Mouse (Mus musculus): ENCODE results near the gene Rbm44. TPM values are rescaled to one million over a fixed set of nuclear protein-coding genes. Genes with fewer than 3 reads are reported as not detected.
A peak's percentile ranks its signal among the peaks of the same experiment; 100 is the strongest.

Rbm44 gene
- polyA plus RNA-seq (2016; fragmentation: Nextera tagmentation; extraction: Ambion mirVana): 0.26 and 0.67 TPM in 2 replicates

GRCm38 (mm10) chr1:91144813-91145212, at the start of gene Rbm44:
Rbm44 (plus strand) TSS chr1:91145089.
- no peaks in the 10 kb centered on the region for H3K9me3 ChIP-seq
- no peaks in the 10 kb centered on the region for H3K36me3 ChIP-seq (replicated peaks)
- no peak within 1 kb of the TSS; the same call in 1 of the 2 replicates for H3K27ac ChIP-seq
- no peak within 1 kb of the TSS for H3K4me3 ChIP-seq
- H3K4me1 ChIP-seq: no peaks in the 10 kb centered on the region
- WGBS: 70% methylated on average over 20 of the region's 20 CpGs
- no peak for DNase-seq (ENCODE audit: extremely low spot score, low spot score)
- H3K27me3 ChIP-seq (ENCODE audit: poor library complexity, severe bottlenecking): no peaks in the 10 kb centered on the region

DNA sequence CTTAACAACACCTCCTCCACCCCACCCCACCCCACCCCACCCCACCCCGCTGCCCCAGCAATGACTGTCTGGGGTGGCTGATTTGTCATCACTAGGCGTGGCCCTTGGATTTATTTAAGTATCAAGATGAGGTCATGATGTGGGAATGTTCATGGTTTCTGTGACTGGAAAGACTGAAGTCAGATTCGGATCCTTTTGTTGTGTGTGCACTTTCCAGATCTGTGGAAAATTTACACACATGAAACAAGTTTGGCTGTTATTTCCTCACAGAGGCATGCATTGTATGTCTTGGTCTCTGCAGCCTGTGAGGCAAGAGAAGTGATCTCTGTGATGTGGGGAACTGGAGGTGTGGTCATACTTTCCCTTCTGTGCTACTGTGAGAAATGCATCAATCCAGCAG, 49.6 kb upstream of the Rbm44 start:
- Histone ChIP-seq H3K4me3 (no peak overlapping the region), H3K4me1 (peaks cover 37% of the 10 kb centered on the region), H3K36me3 (replicated peaks) (no peaks in the 10 kb centered on the region), H3K9me3 (no peaks in the 10 kb centered on the region), H3K27me3 (ENCODE audit: poor library complexity, severe bottlenecking) (no peaks in the 10 kb centered on the region), H3K27ac (no peak overlapping the region)
- DNase-seq (ENCODE audit: extremely low spot score, low spot score): no peak
- WGBS: 90% methylated on average over 3 of the region's 3 CpGs

- H3K27me3 ChIP-seq (ENCODE audit: poor library complexity, severe bottlenecking): no peaks in the 10 kb centered on the region
- no peak overlapping the region for H3K4me3 ChIP-seq
- H3K36me3 ChIP-seq (replicated peaks): no peaks in the 10 kb centered on the region
- H3K27ac ChIP-seq: no peak overlapping the region
- H3K9me3 ChIP-seq: no peaks in the 10 kb centered on the region
- no peak for DNase-seq (ENCODE audit: extremely low spot score, low spot score)
- peaks cover 37% of the 10 kb centered on the region for H3K4me1 ChIP-seq
- WGBS: 73% methylated on average over 1 of the region's 1 CpGs
These were observed 49.0 kb upstream of the Rbm44 start for GRCm38 (mm10) chr1:91095853-91096252.

DNA sequence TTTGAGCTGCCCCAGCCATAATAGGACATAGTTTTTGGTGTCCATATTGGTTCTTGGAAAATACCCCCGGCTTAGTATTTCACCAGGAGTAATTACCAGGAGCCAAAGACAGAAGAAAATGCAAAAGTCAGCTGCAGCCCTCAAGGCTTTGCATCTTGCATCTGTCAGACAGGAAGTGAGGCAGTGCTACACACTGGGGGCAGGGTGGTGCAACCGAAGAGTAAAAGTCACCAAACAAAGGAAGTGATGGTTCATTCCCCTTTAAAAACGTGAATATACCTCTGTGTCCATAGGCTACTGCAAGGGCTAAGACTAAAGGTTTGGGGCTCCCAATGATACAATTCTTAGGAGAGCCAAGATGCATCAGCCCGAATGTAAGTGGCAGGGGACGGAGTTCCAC, 48.4 kb upstream of the Rbm44 start:
- no peak overlapping the region for H3K27ac ChIP-seq

GRCm38 (mm10) chr1:91097283-91097834, 47.5 kb upstream of the Rbm44 start:
- Histone ChIP-seq H3K27ac (no peak overlapping the region), H3K36me3 (replicated peaks) (no peaks in the 10 kb centered on the region; the same call in 1 of the 2 replicates), H3K27me3 (ENCODE audit: poor library complexity, severe bottlenecking) (no peaks in the 10 kb centered on the region), H3K4me3 (no peak overlapping the region), H3K4me1 (peaks cover 30% of the 10 kb centered on the region), H3K9me3 (no peaks in the 10 kb centered on the region)
- DNase-seq (ENCODE audit: extremely low spot score, low spot score): no peak
- 93% methylated on average over 11 of the region's 11 CpGs for WGBS

More for the DNA sequence above, 48.4 kb upstream of the Rbm44 start:
- Histone ChIP-seq H3K4me1 (peaks cover 37% of the 10 kb centered on the region), H3K9me3 (no peaks in the 10 kb centered on the region), H3K4me3 (no peak overlapping the region), H3K27me3 (ENCODE audit: poor library complexity, severe bottlenecking) (no peaks in the 10 kb centered on the region), H3K36me3 (replicated peaks) (no peaks in the 10 kb centered on the region; the same call in 1 of the 2 replicates)
- DNase-seq (ENCODE audit: extremely low spot score, low spot score): no peak
- 81% methylated on average over 5 of the region's 5 CpGs for WGBS

DNA sequence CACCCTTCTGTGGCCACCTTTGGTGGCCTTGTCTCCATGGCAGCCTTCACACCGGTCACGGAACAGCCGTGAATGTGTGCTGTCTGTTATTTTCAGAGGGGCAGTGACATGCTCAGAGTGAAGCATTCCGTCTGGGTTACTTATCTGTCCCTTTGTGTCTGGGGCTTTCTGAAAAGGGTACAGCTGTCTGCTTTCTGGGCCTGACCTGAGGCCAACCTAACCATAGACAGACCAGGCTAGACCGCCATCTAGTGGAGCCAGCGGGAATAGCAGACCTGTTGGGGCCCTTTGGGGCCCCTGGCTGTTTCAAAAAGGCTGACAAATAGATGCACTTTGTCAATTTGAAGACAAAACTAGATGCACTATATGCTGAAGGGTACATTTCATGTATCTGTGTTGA, 46.0 kb upstream of the Rbm44 start:
- no peaks in the 10 kb centered on the region for H3K27me3 ChIP-seq (ENCODE audit: poor library complexity, severe bottlenecking)
- peaks cover 21% of the 10 kb centered on the region for H3K4me1 ChIP-seq
- H3K9me3 ChIP-seq: no peaks in the 10 kb centered on the region
- WGBS: 33% methylated on average over 6 of the region's 6 CpGs
- DNase-seq (ENCODE audit: extremely low spot score, low spot score): peak; percentile 68
- H3K4me3 ChIP-seq: no peak overlapping the region
- H3K36me3 ChIP-seq (replicated peaks): peaks cover 6% of the 10 kb centered on the region; the same call in 1 of the 2 replicates
- peak overlapping the region; percentile 78 for H3K27ac ChIP-seq

DNA sequence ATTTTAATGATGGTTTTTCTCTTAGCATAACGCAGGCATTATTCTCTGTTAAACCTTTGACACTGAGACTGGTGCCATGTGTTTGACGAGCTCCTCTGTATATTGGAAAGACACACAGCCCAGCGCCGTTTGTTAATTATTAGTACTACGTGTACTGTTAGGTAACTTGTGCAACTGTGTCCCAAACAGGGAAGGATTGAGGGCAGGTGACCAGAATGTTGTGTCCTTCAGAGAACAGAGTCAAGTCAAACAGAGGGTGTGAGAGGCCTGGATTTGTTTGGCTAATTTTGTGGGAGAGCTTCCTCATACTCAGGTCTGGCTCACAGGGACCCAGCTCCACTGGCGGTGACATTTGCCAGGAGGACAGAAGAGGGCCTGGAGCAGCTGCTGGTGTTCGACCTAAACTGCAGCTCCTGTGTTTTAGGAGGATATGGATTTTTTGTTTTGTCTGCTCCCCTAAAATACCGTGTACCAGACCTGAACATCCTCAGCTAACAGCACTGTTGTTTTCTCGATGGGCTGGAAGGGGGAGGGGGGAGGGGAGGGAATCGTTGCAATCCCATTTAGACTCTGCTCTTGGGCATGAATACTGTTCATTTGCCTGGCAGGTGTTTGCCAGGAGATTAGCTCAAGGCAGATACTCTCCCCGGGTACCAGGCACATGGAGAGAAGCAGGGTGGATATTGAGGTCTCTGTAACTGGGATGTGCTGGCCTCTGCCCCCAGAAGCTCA, 43.0 kb upstream of the Rbm44 start:
- Histone ChIP-seq H3K4me1 (peaks cover 6% of the 10 kb centered on the region), H3K36me3 (replicated peaks) (peaks cover 28% of the 10 kb centered on the region), H3K27me3 (ENCODE audit: poor library complexity, severe bottlenecking) (no peaks in the 10 kb centered on the region), H3K9me3 (no peaks in the 10 kb centered on the region), H3K4me3 (no peak overlapping the region), H3K27ac (no peak overlapping the region)
- 81% methylated on average over 11 of the region's 11 CpGs for WGBS
- DNase-seq (ENCODE audit: extremely low spot score, low spot score): no peak

GRCm38 (mm10) chr1:91103366-91103983, 41.4 kb upstream of the Rbm44 start:
- Histone ChIP-seq H3K4me3 (no peak overlapping the region), H3K27me3 (ENCODE audit: poor library complexity, severe bottlenecking) (no peaks in the 10 kb centered on the region), H3K4me1 (peaks cover 4% of the 10 kb centered on the region), H3K9me3 (no peaks in the 10 kb centered on the region), H3K27ac (no peak overlapping the region), H3K36me3 (replicated peaks) (peaks cover 39% of the 10 kb centered on the region)
- 94% methylated on average over 15 of the region's 15 CpGs for WGBS
- no peak for DNase-seq (ENCODE audit: extremely low spot score, low spot score)

GRCm38 (mm10) chr1:91107548-91107947, 37.3 kb upstream of the Rbm44 start:
- Histone ChIP-seq H3K4me3 (no peak overlapping the region), H3K9me3 (no peaks in the 10 kb centered on the region), H3K27ac (no peak overlapping the region), H3K36me3 (replicated peaks) (peaks cover 61% of the 10 kb centered on the region), H3K4me1 (no peaks in the 10 kb centered on the region), H3K27me3 (ENCODE audit: poor library complexity, severe bottlenecking) (no peaks in the 10 kb centered on the region)
- WGBS: 82% methylated on average over 5 of the region's 5 CpGs
- no peak for DNase-seq (ENCODE audit: extremely low spot score, low spot score)

DNA sequence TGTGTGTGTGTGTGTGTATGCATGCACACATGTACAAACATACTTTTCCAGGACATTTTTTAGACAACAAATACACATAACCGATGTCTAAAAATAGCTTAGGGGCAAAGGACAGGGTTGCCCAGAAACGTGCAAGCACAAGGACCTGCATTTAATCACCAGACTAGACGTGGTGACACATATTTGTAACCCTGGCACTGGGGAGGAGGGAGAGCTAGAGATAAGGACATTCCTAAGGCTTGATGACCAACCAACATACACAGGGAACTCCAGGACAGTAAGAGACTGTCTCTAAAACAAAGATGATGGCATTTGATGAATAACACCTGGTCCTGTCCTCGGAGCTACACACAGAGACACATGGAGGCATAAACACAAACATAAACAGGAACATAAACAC, 35.6 kb upstream of the Rbm44 start:
- H3K4me1 ChIP-seq: no peaks in the 10 kb centered on the region
- DNase-seq (ENCODE audit: extremely low spot score, low spot score): no peak
- no peak overlapping the region for H3K4me3 ChIP-seq
- H3K36me3 ChIP-seq (replicated peaks): peaks cover 59% of the 10 kb centered on the region
- no peaks in the 10 kb centered on the region for H3K27me3 ChIP-seq (ENCODE audit: poor library complexity, severe bottlenecking)
- WGBS: 86% methylated on average over 4 of the region's 4 CpGs
- H3K9me3 ChIP-seq: no peaks in the 10 kb centered on the region
- H3K27ac ChIP-seq: no peak overlapping the region

DNA sequence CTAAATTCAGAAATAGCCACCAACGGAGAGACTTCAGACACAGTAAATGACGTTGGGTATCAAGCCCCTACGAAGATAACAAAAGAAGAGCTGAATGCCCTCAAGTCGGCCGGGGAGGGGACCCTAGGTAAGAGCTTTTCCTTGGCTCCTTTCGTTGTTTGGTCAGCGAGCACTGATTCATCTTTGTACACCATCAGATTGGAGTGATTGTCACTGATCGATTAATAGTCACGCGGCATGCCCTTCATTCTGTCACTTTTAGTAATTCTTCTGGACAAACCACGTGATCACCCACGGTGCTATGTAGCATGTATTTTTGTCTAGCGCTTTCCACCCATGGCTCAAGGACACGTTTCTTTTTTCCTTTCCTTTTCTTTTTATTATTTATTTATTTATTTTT, 32.7 kb upstream of the Rbm44 start:
- Histone ChIP-seq H3K27ac (no peak overlapping the region), H3K27me3 (ENCODE audit: poor library complexity, severe bottlenecking) (no peaks in the 10 kb centered on the region), H3K4me3 (no peak overlapping the region), H3K36me3 (replicated peaks) (peaks cover 52% of the 10 kb centered on the region), H3K4me1 (no peaks in the 10 kb centered on the region), H3K9me3 (no peaks in the 10 kb centered on the region)
- no peak for DNase-seq (ENCODE audit: extremely low spot score, low spot score)
- WGBS: 96% methylated on average over 14 of the region's 14 CpGs

DNA sequence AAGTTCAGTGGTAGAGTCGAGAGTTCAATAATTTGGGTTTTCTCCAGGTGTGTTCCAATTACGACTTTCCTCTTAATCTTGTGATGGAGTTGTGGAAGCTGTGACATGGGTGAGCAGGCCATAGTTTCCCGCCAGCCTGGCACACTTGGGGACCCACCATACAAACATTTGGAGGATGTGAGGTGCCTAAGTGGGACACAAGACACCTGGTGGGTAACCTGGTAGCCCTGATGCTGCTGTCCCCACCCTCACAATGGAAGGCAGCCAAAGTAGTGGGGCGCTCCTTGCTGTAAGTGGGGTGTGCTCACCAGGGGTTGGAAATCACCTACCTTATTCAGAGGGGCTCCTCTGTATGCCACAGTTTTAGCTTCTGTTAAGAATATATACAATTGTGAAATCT, 32.3 kb upstream of the Rbm44 start:
- H3K27me3 ChIP-seq (ENCODE audit: poor library complexity, severe bottlenecking): no peaks in the 10 kb centered on the region
- DNase-seq (ENCODE audit: extremely low spot score, low spot score): no peak
- H3K27ac ChIP-seq: no peak overlapping the region
- no peaks in the 10 kb centered on the region for H3K9me3 ChIP-seq
- no peaks in the 10 kb centered on the region for H3K4me1 ChIP-seq
- no peak overlapping the region for H3K4me3 ChIP-seq
- H3K36me3 ChIP-seq (replicated peaks): peaks cover 49% of the 10 kb centered on the region
- 91% methylated on average over 4 of the region's 4 CpGs for WGBS

DNA sequence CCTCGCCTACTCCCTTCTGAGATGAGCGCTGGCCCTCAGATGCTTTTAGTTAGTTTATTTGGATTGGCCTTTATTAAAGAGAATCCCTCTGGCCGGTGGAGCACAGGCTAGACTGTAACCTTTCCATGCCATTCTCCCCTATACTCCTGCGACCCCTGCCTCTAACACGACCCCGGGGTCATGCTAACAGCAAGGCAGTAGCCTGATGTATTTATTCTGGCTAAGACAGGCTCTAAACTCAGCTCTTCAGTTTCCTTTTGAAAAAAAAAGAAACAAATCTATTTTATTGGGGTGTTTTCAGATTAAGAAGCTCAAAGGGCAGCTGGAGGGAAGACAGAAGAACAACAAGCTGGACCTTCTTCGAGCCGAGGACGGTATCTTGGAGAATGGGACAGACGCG, 22.8 kb upstream of the Rbm44 start:
- Histone ChIP-seq H3K27me3 (ENCODE audit: poor library complexity, severe bottlenecking) (no peaks in the 10 kb centered on the region), H3K4me3 (no peak overlapping the region), H3K27ac (no peak overlapping the region), H3K9me3 (no peaks in the 10 kb centered on the region), H3K36me3 (replicated peaks) (peaks cover 46% of the 10 kb centered on the region), H3K4me1 (peaks cover 3% of the 10 kb centered on the region; the same call in 1 of the 2 replicates)
- WGBS: 85% methylated on average over 11 of the region's 11 CpGs
- no peak for DNase-seq (ENCODE audit: extremely low spot score, low spot score)

Data from forebrain, embryonic 10.5 days (tissue).